Mouse (Mus musculus) heart, embryonic 11.5 days (tissue): ENCODE results near the gene Zbtb48. TPM values are rescaled to one million over a fixed set of nuclear protein-coding genes. Genes with fewer than 3 reads are reported as not detected.
A peak's percentile ranks its signal among the peaks of the same experiment; 100 is the strongest.

Experiments used
- ATAC-seq: fragments of 200-750 bp; cut with Nextera tagmentation; replicated peaks from 2 replicates; pipeline ENCODE4 v1.8.0; 2017; ENCODE audit warnings: moderate library complexity; ENCODE audit not compliant: insufficient number of reproducible peaks, low FRiP score, low TSS enrichment
- H3K27ac ChIP-seq: fragments of 300-500 bp; sonication (generic); 2 replicates; pipeline ENCODE4 v1.5.1; 2014; ENCODE audit warnings: mild to moderate bottlenecking, low read depth, low read length
- H3K27me3 ChIP-seq: fragments of 300-500 bp; sonication (generic); 2 replicates; pipeline ENCODE4 v1.6.1; 2014; ENCODE audit warnings: mild to moderate bottlenecking, low read length, mixed read lengths; ENCODE audit not compliant: control insufficient read depth, insufficient read depth
- H3K36me3 ChIP-seq: fragments of 300-500 bp; sonication (generic); 2 replicates; pipeline ENCODE4 v1.6.1; 2014; ENCODE audit warnings: mild to moderate bottlenecking, low read length, moderate library complexity, mixed read lengths; ENCODE audit not compliant: control insufficient read depth, insufficient read depth
- H3K4me1 ChIP-seq: fragments of 300-500 bp; sonication (generic); 2 replicates; pipeline ENCODE4 v1.6.1; 2014; ENCODE audit warnings: low read length; ENCODE audit not compliant: control insufficient read depth, insufficient read depth
- H3K4me2 ChIP-seq: fragments of 300-500 bp; sonication (generic); 2 replicates; pipeline ENCODE4 v1.6.1; 2014; ENCODE audit warnings: mild to moderate bottlenecking, moderate library complexity
- H3K4me3 ChIP-seq: fragments of 300-500 bp; sonication (generic); 2 replicates; pipeline ENCODE4 v1.5.1; 2014; ENCODE audit warnings: low read depth, low read length
- H3K9ac ChIP-seq: fragments of 300-500 bp; sonication (generic); 2 replicates; pipeline ENCODE4 v1.6.1; 2014; ENCODE audit warnings: mild to moderate bottlenecking, low read depth, low read length, moderate library complexity
- H3K9me3 ChIP-seq: fragments of 300-500 bp; sonication (generic); replicated peaks from 2 replicates; pipeline ENCODE4 v1.6.1; 2016; ENCODE audit warnings: low read length; ENCODE audit not compliant: control insufficient read depth
- WGBS: fragments of 180-500 bp; shearing (Covaris S2); extraction: QIAGEN DNeasy Blood & Tissue Kit; methylation state at CpG from one replicate; pipeline ENCODE4 v1.1.7; 2014; ENCODE audit not compliant: insufficient replicate concordance; 5-methylcytosine and 5-hydroxymethylcytosine counted together
- polyA plus RNA-seq: library from polyadenylated mRNA; unstranded; fragments of >200 nt; fragmentation: Nextera tagmentation; extraction: Ambion mirVana; gene quantifications from 2 replicates; pipeline ENCODE4 v1.2.1, GENCODE M21; 2014

The Zbtb48 gene
- polyA plus RNA-seq, 1 experiment from 2014 or later = 12.2 TPM

- Histone ChIP-seq H3K4me2 (no peak overlapping the region), H3K36me3 (no peaks in the 10 kb centered on the region), H3K27ac (no peak overlapping the region), H3K9me3 (no peaks in the 10 kb centered on the region), H3K27me3 (no peaks in the 10 kb centered on the region), H3K4me3 (no peak overlapping the region), H3K4me1 (0 out of 2 replicates have a peak, but pooled peaks cover 4% of the 10 kb centered on the region), H3K9ac (no peak overlapping the region)
- ATAC-seq = no peak
- 66% methylated on average over 4 of the region's 4 CpGs for WGBS
These were observed 26.1 kb downstream of the Zbtb48 start for GRCm38 (mm10) chr4:152001335-152001734.

- Histone ChIP-seq H3K4me1 (0 out of 2 replicates have a peak, but pooled peaks cover 4% of the 10 kb centered on the region), H3K4me2 (no peak overlapping the region), H3K27ac (no peak overlapping the region), H3K9ac (no peak overlapping the region), H3K4me3 (no peak overlapping the region), H3K27me3 (no peaks in the 10 kb centered on the region), H3K9me3 (no peaks in the 10 kb centered on the region), H3K36me3 (no peaks in the 10 kb centered on the region)
- WGBS = 39% methylated on average over 4 of the region's 4 CpGs
- no peak for ATAC-seq
These were observed 26.6 kb downstream of the Zbtb48 start for GRCm38 (mm10) chr4:152000906-152001305.

- H3K27ac ChIP-seq = no peak overlapping the region
- 65% methylated on average over 3 of the region's 3 CpGs for WGBS
- no peak overlapping the region for H3K4me3 ChIP-seq
- no peaks in the 10 kb centered on the region for H3K36me3 ChIP-seq
- no peaks in the 10 kb centered on the region for H3K9me3 ChIP-seq
- H3K9ac ChIP-seq = no peak overlapping the region
- no peak for ATAC-seq
- no peak overlapping the region for H3K4me2 ChIP-seq
- H3K4me1 ChIP-seq = peaks cover 4% of the 10 kb centered on the region; the same call in 1 of the 2 replicates
- H3K27me3 ChIP-seq = no peaks in the 10 kb centered on the region
These were observed 28.0 kb downstream of the Zbtb48 start for GRCm38 (mm10) chr4:151999481-151999880.

GRCm38 (mm10) chr4:151997701-151998100 lies 29.8 kb downstream of the Zbtb48 start:
- H3K4me2 ChIP-seq = peak overlapping the region; percentile 67
- H3K4me1 ChIP-seq = peaks cover 12% of the 10 kb centered on the region
- WGBS = 51% methylated on average over 3 of the region's 3 CpGs
- H3K9me3 ChIP-seq = no peaks in the 10 kb centered on the region
- peak overlapping the region; percentile 100; the same call in 1 of the 2 replicates for H3K4me3 ChIP-seq
- H3K27ac ChIP-seq = no peak overlapping the region
- ATAC-seq = no peak
- H3K9ac ChIP-seq = no peak overlapping the region; the same call in 1 of the 2 replicates
- no peaks in the 10 kb centered on the region for H3K27me3 ChIP-seq
- H3K36me3 ChIP-seq = no peaks in the 10 kb centered on the region

- peaks cover 12% of the 10 kb centered on the region for H3K4me1 ChIP-seq
- H3K9ac ChIP-seq = peak overlapping the region; percentile 85
- H3K9me3 ChIP-seq = no peaks in the 10 kb centered on the region
- peaks cover 4% of the 10 kb centered on the region for H3K36me3 ChIP-seq
- no peak for ATAC-seq
- H3K4me3 ChIP-seq = peak overlapping the region; percentile 100
- whole genome bisulfite sequencing = 6% methylated on average over 13 of the region's 13 CpGs
- H3K27me3 ChIP-seq = no peaks in the 10 kb centered on the region
- H3K4me2 ChIP-seq = peak overlapping the region; percentile 67
- peak overlapping the region; percentile 82 for H3K27ac ChIP-seq
These were observed 30.6 kb downstream of the Zbtb48 start for GRCm38 (mm10) chr4:151996951-151997222.

- Histone ChIP-seq H3K9ac (peak within 1 kb of the TSS; percentile 97), H3K4me1 (peaks cover 12% of the 10 kb centered on the region), H3K27ac (peak within 1 kb of the TSS; percentile 89), H3K27me3 (no peaks in the 10 kb centered on the region), H3K9me3 (no peaks in the 10 kb centered on the region), H3K4me2 (peak within 1 kb of the TSS; percentile 95), H3K4me3 (peak within 1 kb of the TSS; percentile 100), H3K36me3 (peaks cover 8% of the 10 kb centered on the region)
- under 1% methylated on average over 75 of the region's 94 CpGs for whole genome bisulfite sequencing
- peak; percentile 95 for ATAC-seq
These were observed 31.1 kb downstream of the Zbtb48 start, which contains the start of gene Phf13 for GRCm38 (mm10) chr4:151996173-151996950. Gene Phf13, minus strand, starts transcription at chr4:151996258.

- Histone ChIP-seq H3K4me1 (peaks cover 12% of the 10 kb centered on the region), H3K27ac (peak overlapping the region; percentile 89), H3K4me2 (peak overlapping the region; percentile 95), H3K9ac (peak overlapping the region; percentile 97), H3K9me3 (no peaks in the 10 kb centered on the region), H3K4me3 (peak overlapping the region; percentile 100), H3K27me3 (no peaks in the 10 kb centered on the region), H3K36me3 (peaks cover 13% of the 10 kb centered on the region)
- WGBS = under 1% methylated on average over 60 of the region's 111 CpGs
- peak; percentile 15 for ATAC-seq
These were observed 31.9 kb downstream of the Zbtb48 start for GRCm38 (mm10) chr4:151995371-151996172.

GRCm38 (mm10) chr4:151994228-151995171 lies 33.0 kb downstream of the Zbtb48 start:
- Histone ChIP-seq H3K27ac (peak overlapping the region; percentile 89), H3K4me1 (peaks cover 12% of the 10 kb centered on the region), H3K9me3 (no peaks in the 10 kb centered on the region), H3K4me3 (peak overlapping the region; percentile 100), H3K36me3 (peaks cover 16% of the 10 kb centered on the region), H3K4me2 (peak overlapping the region; percentile 95), H3K27me3 (no peaks in the 10 kb centered on the region), H3K9ac (peak overlapping the region; percentile 97)
- ATAC-seq = no peak
- WGBS = 1% methylated on average over 60 of the region's 61 CpGs
